Mouse (Mus musculus) erythroblast, embryonic 14.5 days (primary cell): ENCODE results near the gene Tmem233. TPM values are rescaled to one million over a fixed set of nuclear protein-coding genes. Genes with fewer than 3 reads are reported as not detected.

Experiments used
- H3K27me3 ChIP-seq: 2 replicates; pipeline ENCODE4 v1.6.1; 2012; ENCODE audit warnings: inconsistent platforms; ENCODE audit not compliant: control insufficient read depth
- H3K36me3 ChIP-seq: 2 replicates; pipeline ENCODE4 v1.6.1; 2012; ENCODE audit warnings: mild to moderate bottlenecking, inconsistent platforms; ENCODE audit not compliant: control insufficient read depth
- H3K4me1 ChIP-seq: 2 replicates; pipeline ENCODE4 v1.6.1; 2012; ENCODE audit warnings: inconsistent platforms; ENCODE audit not compliant: control insufficient read depth
- H3K4me3 ChIP-seq: replicated peaks from 2 replicates; pipeline ENCODE3; 2012; ENCODE audit warnings: moderate library complexity, mild to moderate bottlenecking, inconsistent platforms
- H3K9me3 ChIP-seq: 2 replicates; pipeline ENCODE4 v1.6.1; 2012; ENCODE audit warnings: low read length, inconsistent platforms, mixed read lengths; ENCODE audit not compliant: control insufficient read depth
- GATA1 ChIP-seq: IDR thresholded peaks from 2 replicates; pipeline ENCODE4 v1.6.1; 2012; ENCODE audit warnings: low read length, inconsistent platforms, mixed read lengths
- TAL1 ChIP-seq: IDR thresholded peaks from 3 replicates; pipeline ENCODE4 v1.6.1; 2012; ENCODE audit warnings: low read length, inconsistent platforms, mixed read lengths
- polyA plus RNA-seq: library from polyadenylated mRNA; stranded (reverse); fragments of >175 nt; gene quantifications from 2 replicates; pipeline ENCODE4 v1.2.3, GENCODE M21; 2012

Gene Tmem233
- polyA plus RNA-seq, 1 experiment, result not detected

GRCm38 (mm10) chr5:116003154-116003553 lies 79.9 kb downstream of the Tmem233 start:
- peaks cover 98% of the 10 kb centered on the region for H3K36me3 ChIP-seq
- no peaks in the 10 kb centered on the region for H3K9me3 ChIP-seq
- H3K4me1 ChIP-seq, result peaks cover 13% of the 10 kb centered on the region
- no peak overlapping the region for H3K4me3 ChIP-seq
- H3K27me3 ChIP-seq, result no peaks in the 10 kb centered on the region
- TF ChIP-seq TAL1 (no peak), GATA1 (no peak)

DNA sequence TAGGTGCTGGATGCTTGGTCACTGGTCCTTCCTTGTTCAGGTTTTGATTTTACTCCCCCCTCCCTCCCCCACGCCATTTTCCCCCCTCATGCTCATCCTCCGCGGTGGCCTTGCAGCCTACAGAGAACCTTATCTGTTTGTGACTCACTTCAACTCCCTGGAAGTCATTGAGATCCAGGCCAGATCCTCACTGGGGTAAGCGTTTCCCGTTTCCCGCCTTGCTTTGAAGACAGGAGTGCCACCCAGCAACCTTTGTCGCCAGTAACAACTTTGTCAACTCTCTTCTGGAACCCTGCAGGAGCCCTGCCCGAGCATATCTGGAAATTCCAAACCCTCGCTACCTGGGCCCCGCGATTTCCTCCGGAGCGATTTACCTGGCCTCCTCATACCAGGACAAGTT lies 85.7 kb downstream of the Tmem233 start:
- peaks cover 97% of the 10 kb centered on the region for H3K36me3 ChIP-seq
- TF ChIP-seq TAL1, result no peak
- no peak for TF ChIP-seq GATA1
- H3K9me3 ChIP-seq, result no peaks in the 10 kb centered on the region
- H3K4me1 ChIP-seq, result no peaks in the 10 kb centered on the region
- H3K4me3 ChIP-seq, result no peak overlapping the region
- no peaks in the 10 kb centered on the region for H3K27me3 ChIP-seq

GRCm38 (mm10) chr5:115994101-115994500 lies 88.9 kb downstream of the Tmem233 start:
- no peak overlapping the region for H3K4me3 ChIP-seq
- H3K9me3 ChIP-seq, result peaks cover 2% of the 10 kb centered on the region; the same call in 1 of the 2 replicates
- no peaks in the 10 kb centered on the region for H3K4me1 ChIP-seq
- H3K36me3 ChIP-seq, result peaks cover 97% of the 10 kb centered on the region
- no peak for TF ChIP-seq TAL1
- no peak for TF ChIP-seq GATA1
- H3K27me3 ChIP-seq, result no peaks in the 10 kb centered on the region

- Histone ChIP-seq H3K9me3 (peaks cover 2% of the 10 kb centered on the region; the same call in 1 of the 2 replicates), H3K27me3 (no peaks in the 10 kb centered on the region), H3K4me3 (no peak overlapping the region), H3K36me3 (peaks cover 98% of the 10 kb centered on the region), H3K4me1 (no peaks in the 10 kb centered on the region)
- TF ChIP-seq TAL1 (no peak), GATA1 (no peak)
Observed at GRCm38 (mm10) chr5:115991717-115992116, 91.3 kb downstream of the Tmem233 start.

Other genes with a start within 250 kb of the Tmem233 start
- 13.6 and 14.1 TPM in 2 replicates for gene Cit, start 238.0 kb downstream of the Tmem233 start, polyA plus RNA-seq
- gene Prkab1, start 58.7 kb downstream of the Tmem233 start, polyA plus RNA-seq, result 46.1 and 68.5 TPM in 2 replicates
- not detected in 2 replicates for gene Ccdc60, start 205.7 kb upstream of the Tmem233 start, polyA plus RNA-seq